Mouse (Mus musculus): ENCODE results near the gene Lyz2. TPM values are rescaled to one million over a fixed set of nuclear protein-coding genes. Genes with fewer than 3 reads are reported as not detected.
"Not testable (repeated sequence)": the region's sequence is repeated elsewhere in the genome, so short reads cannot be mapped to it uniquely, and the experiment has no call there.

Gene Lyz2
- total RNA-seq (2021): 10 to 100 TPM; 28.7 to 48.4 TPM
- long read RNA-seq, experiment 1, transcript Lyz2-201 (4 exons, 1,316 nt): major isoform, 48 of 51 reads
- long read RNA-seq, experiment 1, partial matches to known transcripts: 2 of 51 reads
- long read RNA-seq, experiment 1, other reads (novel, unspliced or antisense): 1 of 51 reads
- long read RNA-seq, experiment 2, transcript Lyz2-201 (4 exons, 1,316 nt): major isoform, 36 of 43 reads
- long read RNA-seq, experiment 2, partial matches to known transcripts: 6 of 43 reads
- long read RNA-seq, experiment 2, other reads (novel, unspliced or antisense): 1 of 43 reads

- DNase-seq (ENCODE audit: low spot score): no peak
These were observed at the start of gene Lyz2 for GRCm38 (mm10) chr10:117282049-117282448. Gene Lyz2, minus strand, starts transcription at chr10:117282321.

- DNase-seq (ENCODE audit: low spot score): peak; percentile 9
These were observed 48.4 kb upstream of the Lyz2 start for GRCm38 (mm10) chr10:117330521-117330920.

GRCm38 (mm10) chr10:117323782-117324181 is 41.7 kb upstream of the Lyz2 start:
- no peak for DNase-seq (ENCODE audit: low spot score)

- no peak for DNase-seq (ENCODE audit: low spot score)
These were observed 40.5 kb upstream of the Lyz2 start for GRCm38 (mm10) chr10:117322630-117323029.

GRCm38 (mm10) chr10:117320571-117320981 is 38.5 kb upstream of the Lyz2 start:
- no peak for DNase-seq (ENCODE audit: low spot score)

GRCm38 (mm10) chr10:117316391-117316790 is 34.3 kb upstream of the Lyz2 start:
- DNase-seq (ENCODE audit: low spot score): no peak

GRCm38 (mm10) chr10:117313133-117313532 is 31.0 kb upstream of the Lyz2 start:
- DNase-seq (ENCODE audit: low spot score): no peak

- DNase-seq (ENCODE audit: low spot score): no peak
These were observed 30.0 kb upstream of the Lyz2 start for GRCm38 (mm10) chr10:117312168-117312567.

GRCm38 (mm10) chr10:117304371-117304770 is 22.2 kb upstream of the Lyz2 start:
- DNase-seq (ENCODE audit: low spot score): no peak

- no peak for DNase-seq (ENCODE audit: low spot score)
These were observed 19.6 kb upstream of the Lyz2 start for GRCm38 (mm10) chr10:117301688-117302087.

- DNase-seq (ENCODE audit: low spot score): no peak
These were observed 17.9 kb upstream of the Lyz2 start for GRCm38 (mm10) chr10:117299901-117300520.

GRCm38 (mm10) chr10:117299106-117299505 is 17.0 kb upstream of the Lyz2 start:
- no peak for DNase-seq (ENCODE audit: low spot score)

GRCm38 (mm10) chr10:117298336-117298735 is 16.2 kb upstream of the Lyz2 start:
- DNase-seq (ENCODE audit: low spot score): no peak

- DNase-seq (ENCODE audit: low spot score): no peak
These were observed 10.6 kb upstream of the Lyz2 start, which contains the start of gene Lyz1 for GRCm38 (mm10) chr10:117292671-117293070. Gene Lyz1, minus strand, starts transcription at chr10:117292868.

GRCm38 (mm10) chr10:117290936-117291335 is 8.8 kb upstream of the Lyz2 start:
- DNase-seq (ENCODE audit: low spot score): not testable (repeated sequence)

- no peak for DNase-seq (ENCODE audit: low spot score)
These were observed 8.1 kb upstream of the Lyz2 start for GRCm38 (mm10) chr10:117290046-117290870.

GRCm38 (mm10) chr10:117289034-117289505 is 6.9 kb upstream of the Lyz2 start:
- not testable (repeated sequence) for DNase-seq (ENCODE audit: low spot score)

- no peak for DNase-seq (ENCODE audit: low spot score)
These were observed 6.3 kb upstream of the Lyz2 start for GRCm38 (mm10) chr10:117288197-117289033.

- DNase-seq (ENCODE audit: low spot score): no peak
These were observed 5.2 kb upstream of the Lyz2 start for GRCm38 (mm10) chr10:117287226-117287850.

GRCm38 (mm10) chr10:117286366-117286970 is 4.3 kb upstream of the Lyz2 start:
- no peak for DNase-seq (ENCODE audit: low spot score)

All from gastrocnemius, adult 18-20 months (tissue).